Mouse (Mus musculus) urinary bladder, postnatal 36 days (tissue): ENCODE measurements around the gene Il3ra.

Experiments used
- DNase-seq, 2 experiments: peaks; one replicate each; pipeline ENCODE4 v3.0.0; 2022; ENCODE audit warnings: low spot score in 2 of 2, mixed read lengths in 1 of 2

Il3ra gene

GRCm38 (mm10) chr14:14354511-14355359 is 8.7 kb downstream of the Il3ra start:
- DNase-seq = no peak

GRCm38 (mm10) chr14:14355360-14355646 is 9.2 kb downstream of the Il3ra start:
- DNase-seq = no peak

- DNase-seq = no peak
Measured at GRCm38 (mm10) chr14:14395535-14395934, 49.5 kb downstream of the Il3ra start.

GRCm38 (mm10) chr14:14400998-14401397 is 54.9 kb downstream of the Il3ra start, which contains the start of gene Olfr721-ps1:
TSS of gene Olfr721-ps1 (plus strand) at chr14:14401298.
- no peak for DNase-seq
